In the genomic region with DNA sequence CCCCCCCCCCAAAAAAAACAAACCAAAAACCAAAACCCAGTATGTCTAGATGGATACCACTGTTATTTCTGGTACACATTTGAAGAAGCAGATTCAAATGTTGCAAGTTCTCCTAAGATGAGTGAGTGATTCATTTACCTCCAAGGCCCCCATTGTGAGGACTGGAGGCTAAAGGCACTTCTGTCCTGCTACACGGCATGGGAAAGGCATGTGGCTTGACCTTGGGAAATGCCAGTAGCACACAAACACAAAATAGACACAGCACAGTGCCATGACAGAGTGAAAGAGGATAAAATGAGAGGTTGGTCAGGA, we compare ENCODE assay signal across 22 mouse cellular contexts. TPM values are rescaled to one million over a fixed set of nuclear protein-coding genes. Genes with fewer than 3 reads are reported as not detected.
DNase-seq lines count a peak whose midpoint lies in the region; ATAC-seq and TF ChIP-seq lines count a peak whose summit lies in the region.
"Had no signal": no experiment of that assay in that cellular context is flagged by ENCODE, and none has a peak within 500 bp of the region (broad histone marks: within the 10 kb centered on the region; RNA-seq: fewer than 3 reads in every experiment).

No protein-coding gene starts in this region.

- no peaks in the 10 kb centered on the region for H3K27me3 ChIP-seq in embryonic facial prominence, embryonic 13.5 days
- H3K27me3 ChIP-seq in embryonic facial prominence, embryonic 10.5 days (replicated peaks; ENCODE audit: low read depth, poor library complexity, severe bottlenecking): no peaks in the 10 kb centered on the region
- H3K27me3 ChIP-seq: heart, embryonic 13.5 days; neural tube, embryonic 13.5 days had no signal

- H3K36me3 ChIP-seq in embryonic facial prominence, embryonic 13.5 days: no peaks in the 10 kb centered on the region
- no peaks in the 10 kb centered on the region for H3K36me3 ChIP-seq in embryonic facial prominence, embryonic 10.5 days (replicated peaks)
- H3K36me3 ChIP-seq: heart, embryonic 13.5 days; neural tube, embryonic 13.5 days had no signal

- 62% methylated on average over 1 of the region's 1 CpGs for WGBS in embryonic facial prominence, embryonic 13.5 days
- WGBS in embryonic facial prominence, embryonic 10.5 days: 65% methylated on average over 1 of the region's 1 CpGs

- DNase-seq in embryonic facial prominence, embryonic 10.5 days (ENCODE audit: low spot score): no peak
- DNase-seq in left cerebral cortex, adult 2 months (ENCODE audit: extremely low spot score in 1 of 2, low spot score in 2 of 2): no peak
- DNase-seq in left cerebral cortex, postnatal 25 days (ENCODE audit: low spot score in 2 of 2): no peak
- peak; percentile 60 to 66 for DNase-seq in adrenal gland, postnatal 36 days
- DNase-seq in lung, postnatal 36 days: no peak
- no peak for DNase-seq in cerebellum, adult 11-12 months
- DNase-seq: cerebellum, adult 18-20 months; left cerebral cortex, postnatal 4 days; lung, adult 18-20 months; right cerebral cortex, postnatal 25 days; thymus, postnatal 36 days had no signal

- no peak overlapping the region for H3K4me3 ChIP-seq in embryonic facial prominence, embryonic 13.5 days
- no peak overlapping the region for H3K4me3 ChIP-seq in embryonic facial prominence, embryonic 10.5 days
- no peak overlapping the region for H3K4me3 ChIP-seq in left cerebral cortex, adult 2 months
- H3K4me3 ChIP-seq: erythroblast, embryonic 14.5 days; heart, embryonic 13.5 days; neural tube, embryonic 13.5 days had no signal

- intact Hi-C loops in left cerebral cortex, adult 2 months (cut with DNase I): loop anchor here (5.0 kb wide), 3 partner anchors 94 to 761 kb away; no protein-coding TSS in a partner anchor
- intact Hi-C loops in left cerebral cortex, postnatal 25 days (cut with DNase I): loop anchor here (5.0 kb wide), 2 partner anchors 94 to 171 kb away; no protein-coding TSS in a partner anchor

- peak overlapping the region; percentile 62; the same call in 1 of the 2 replicates for H3K27ac ChIP-seq in embryonic facial prominence, embryonic 13.5 days
- H3K27ac ChIP-seq in embryonic facial prominence, embryonic 10.5 days (replicated peaks): no peak overlapping the region
- H3K27ac ChIP-seq in left cerebral cortex, adult 2 months: peak overlapping the region; percentile 82
- H3K27ac ChIP-seq: heart, embryonic 13.5 days; macrophage; neural tube, embryonic 13.5 days had no signal

- H3K4me1 ChIP-seq in embryonic facial prominence, embryonic 13.5 days: peaks cover 13% of the 10 kb centered on the region
- no peaks in the 10 kb centered on the region for H3K4me1 ChIP-seq in embryonic facial prominence, embryonic 10.5 days

- ATAC-seq in embryonic facial prominence, embryonic 13.5 days (ENCODE audit: insufficient number of reproducible peaks, insufficient read depth, low FRiP score, low TSS enrichment, low read depth): no peak

- H3K9me3 ChIP-seq in embryonic facial prominence, embryonic 13.5 days: no peaks in the 10 kb centered on the region
- no peaks in the 10 kb centered on the region for H3K9me3 ChIP-seq in embryonic facial prominence, embryonic 10.5 days
- H3K9me3 ChIP-seq: heart, embryonic 13.5 days; neural tube, embryonic 13.5 days had no signal

- TF ChIP-seq CTCF in left cerebral cortex, adult 2 months (IDR thresholded peaks at IDR 0.05): no peak

- no peak overlapping the region for H3K4me2 ChIP-seq in embryonic facial prominence, embryonic 13.5 days
- H3K4me2 ChIP-seq: heart, embryonic 13.5 days; midbrain, embryonic 11.5 days; neural tube, embryonic 13.5 days had no signal

- no peak overlapping the region for H3K9ac ChIP-seq in embryonic facial prominence, embryonic 13.5 days
- H3K9ac ChIP-seq: heart, embryonic 13.5 days; neural tube, embryonic 13.5 days had no signal

RNA-seq across cellular contexts. Expression of gene Clnk, which starts 4.8 kb away (rescaled TPM):
- not detected in 2 replicates for polyA plus RNA-seq in embryonic facial prominence, embryonic 13.5 days (2015; fragmentation: Nextera tagmentation; extraction: Ambion mirVana)
- polyA plus RNA-seq in embryonic facial prominence, embryonic 10.5 days (2016; fragmentation: Nextera tagmentation; extraction: Ambion mirVana): 0.14 and 0.45 TPM in 2 replicates
- under 1 TPM; 0.20 to 0.26 TPM for total RNA-seq in left cerebral cortex, adult 2 months (2021)
- under 1 TPM in 1 of 2 experiments, not detected in 1; 0.21 TPM for total RNA-seq in left cerebral cortex, postnatal 25 days (2021)
- total RNA-seq in adrenal gland, postnatal 36 days (2021): not detected
- total RNA-seq: heart, postnatal 36 days; layer of hippocampus, postnatal 36 days; left cerebral cortex, postnatal 4 days; liver, adult 2 months had no signal
- polyA plus RNA-seq: erythroblast, embryonic 14.5 days; gonadal fat pad, adult 2 months; kidney, embryonic 14.5 days; liver, adult 2 months; macrophage; neural tube, embryonic 13.5 days had no signal

Comparison
In these comparisons a context has a peak if more than half of its experiments do, and no peak if none do; other contexts are left out.
1. DNase-seq: peak in adrenal gland, postnatal 36 days (2 of 2); none in embryonic facial prominence, embryonic 10.5 days (single experiment), left cerebral cortex, adult 2 months (0 of 2), left cerebral cortex, postnatal 25 days (0 of 2), lung, postnatal 36 days (single experiment) and cerebellum, adult 11-12 months (single experiment).